Mouse (Mus musculus) heart, embryonic 15.5 days (tissue): Measurements from ENCODE around the gene Prr23a1. TPM values are rescaled to one million over a fixed set of nuclear protein-coding genes. Genes with fewer than 3 reads are reported as not detected.
"Not testable (repeated sequence)": the region's sequence is repeated elsewhere in the genome, so short reads cannot be mapped to it uniquely, and the experiment has no call there.

Source experiments
- ATAC-seq: fragments of 200-750 bp; cut with Nextera tagmentation; replicated peaks from 2 replicates; pipeline ENCODE4 v1.8.0; 2017; ENCODE audit warnings: low read depth, moderate TSS enrichment; ENCODE audit not compliant: insufficient number of reproducible peaks, insufficient read depth, low FRiP score
- H3K27ac ChIP-seq: fragments of 300-500 bp; sonication (generic); 2 replicates; pipeline ENCODE4 v1.5.1; 2015; ENCODE audit warnings: mild to moderate bottlenecking, inconsistent platforms
- H3K27me3 ChIP-seq: fragments of 300-500 bp; sonication (generic); 2 replicates; pipeline ENCODE4 v1.6.1; 2015; ENCODE audit warnings: inconsistent platforms
- H3K36me3 ChIP-seq: fragments of 300-500 bp; sonication (generic); 2 replicates; pipeline ENCODE4 v1.6.1; 2015; ENCODE audit warnings: mild to moderate bottlenecking, inconsistent platforms
- H3K4me1 ChIP-seq: fragments of 300-500 bp; sonication (generic); replicated peaks from 2 replicates; pipeline ENCODE4 v1.6.1; 2015; ENCODE audit warnings: inconsistent platforms
- H3K4me2 ChIP-seq: fragments of 300-500 bp; sonication (generic); 2 replicates; pipeline ENCODE4 v1.6.1; 2015; ENCODE audit warnings: inconsistent platforms, mild to moderate bottlenecking, moderate library complexity
- H3K4me3 ChIP-seq: fragments of 300-500 bp; sonication (generic); 2 replicates; pipeline ENCODE4 v1.5.1; 2015; ENCODE audit warnings: mild to moderate bottlenecking, inconsistent platforms
- H3K9ac ChIP-seq: fragments of 300-500 bp; sonication (generic); 2 replicates; pipeline ENCODE4 v1.6.1; 2015; ENCODE audit warnings: mild to moderate bottlenecking, inconsistent platforms
- H3K9me3 ChIP-seq: fragments of 300-500 bp; sonication (generic); replicated peaks from 2 replicates; pipeline ENCODE4 v1.6.1; 2016; ENCODE audit warnings: inconsistent platforms
- whole genome bisulfite sequencing: fragments of 180-500 bp; shearing (Covaris S2); methylation state at CpG from one replicate; pipeline ENCODE4 v1.1.7; 2015; ENCODE audit warnings: mixed read lengths; 5-methylcytosine and 5-hydroxymethylcytosine counted together
- polyA plus RNA-seq: library from polyadenylated mRNA; unstranded; fragments of >200 nt; fragmentation: Nextera tagmentation; extraction: Ambion mirVana; gene quantifications from 2 replicates; pipeline ENCODE4 v1.2.1, GENCODE M21; 2015

Gene Prr23a1
- polyA plus RNA-seq: not detected in 2 replicates

DNA sequence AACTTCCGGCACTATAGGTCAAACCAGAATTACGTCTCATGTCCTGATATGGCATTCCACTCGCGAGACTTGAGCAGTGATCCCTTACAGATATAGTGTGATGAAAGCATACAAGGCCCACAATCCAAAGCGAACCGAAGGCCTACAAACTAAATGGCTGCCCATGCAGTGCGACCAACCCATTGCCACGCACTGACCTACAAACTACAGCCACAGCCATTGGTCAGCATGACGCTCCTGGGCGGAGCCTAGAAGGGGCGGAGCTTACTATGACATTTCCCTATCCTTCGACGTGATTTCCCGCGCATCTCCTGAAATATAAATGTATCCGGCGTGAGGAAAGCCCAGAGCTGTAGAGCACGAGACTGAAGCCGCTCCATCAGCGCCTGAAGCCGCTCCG, at the start of gene Prr23a1:
TSS of gene Prr23a1 (plus strand) at position 387 of the 400 bp plus-strand sequence.
- Histone ChIP-seq H3K36me3 (no peaks in the 10 kb centered on the region), H3K4me1 (0 out of 2 replicates have a peak, but pooled peaks cover 2% of the 10 kb centered on the region), H3K27ac (no peak within 1 kb of the TSS), H3K27me3 (peaks cover 7% of the 10 kb centered on the region), H3K4me3 (0 out of 2 replicates have a peak within 1 kb of the TSS, but pooled peaks have one; percentile 13), H3K9ac (no peak within 1 kb of the TSS), H3K9me3 (no peaks in the 10 kb centered on the region), H3K4me2 (peak within 1 kb of the TSS; percentile 42)
- 50% methylated on average over 22 of the region's 22 CpGs for WGBS
- no peak for ATAC-seq

DNA sequence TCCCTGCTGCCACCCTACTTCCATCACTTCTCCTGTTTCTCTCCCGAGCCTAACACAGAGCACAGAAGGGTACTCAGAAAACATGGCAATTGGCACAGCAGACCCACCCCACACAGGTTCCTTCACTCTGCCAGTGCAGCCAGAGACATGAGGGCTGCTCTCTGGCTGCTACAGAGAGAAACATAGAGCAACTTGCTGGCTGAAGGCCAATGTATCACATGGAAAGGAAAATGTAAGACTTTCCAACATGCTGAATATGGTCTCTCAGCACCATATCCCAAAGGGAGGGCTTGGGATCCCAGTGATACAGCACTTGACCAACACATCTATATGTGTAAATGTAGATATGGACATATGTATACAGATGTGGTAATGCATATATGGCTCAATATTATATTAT, 43.3 kb upstream of the Prr23a1 start:
- H3K27me3 ChIP-seq: no peaks in the 10 kb centered on the region
- H3K4me3 ChIP-seq: no peak overlapping the region
- no peaks in the 10 kb centered on the region for H3K4me1 ChIP-seq
- 69% methylated on average over 1 of the region's 1 CpGs for WGBS
- H3K9ac ChIP-seq: no peak overlapping the region
- H3K36me3 ChIP-seq: no peaks in the 10 kb centered on the region
- H3K9me3 ChIP-seq: no peaks in the 10 kb centered on the region
- H3K4me2 ChIP-seq: no peak overlapping the region
- H3K27ac ChIP-seq: no peak overlapping the region
- no peak for ATAC-seq

DNA sequence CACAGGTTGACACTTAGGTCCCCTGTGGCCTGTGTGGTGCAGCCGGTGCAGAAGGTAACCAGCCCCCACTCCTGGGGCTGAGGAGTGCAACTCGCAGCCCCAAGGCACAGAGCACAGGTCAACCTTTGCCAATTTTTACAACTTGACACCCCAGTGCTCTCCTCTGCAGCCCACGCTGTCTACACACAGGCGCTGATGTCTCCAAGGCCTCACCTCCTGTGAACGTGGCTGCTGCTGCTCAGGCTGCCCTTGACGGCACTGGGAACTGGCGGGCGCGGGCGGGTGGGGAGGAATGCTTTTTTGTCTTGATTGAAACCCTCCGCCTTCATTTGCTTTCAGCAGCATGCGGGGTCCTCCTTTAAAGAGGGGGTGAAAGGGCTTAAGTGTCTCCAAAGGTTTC, 38.3 kb upstream of the Prr23a1 start:
- Histone ChIP-seq H3K27me3 (no peaks in the 10 kb centered on the region), H3K27ac (no peak overlapping the region), H3K9ac (no peak overlapping the region), H3K9me3 (no peaks in the 10 kb centered on the region), H3K4me3 (no peak overlapping the region), H3K36me3 (no peaks in the 10 kb centered on the region), H3K4me1 (no peaks in the 10 kb centered on the region), H3K4me2 (no peak overlapping the region)
- no peak for ATAC-seq
- WGBS: 54% methylated on average over 12 of the region's 12 CpGs

DNA sequence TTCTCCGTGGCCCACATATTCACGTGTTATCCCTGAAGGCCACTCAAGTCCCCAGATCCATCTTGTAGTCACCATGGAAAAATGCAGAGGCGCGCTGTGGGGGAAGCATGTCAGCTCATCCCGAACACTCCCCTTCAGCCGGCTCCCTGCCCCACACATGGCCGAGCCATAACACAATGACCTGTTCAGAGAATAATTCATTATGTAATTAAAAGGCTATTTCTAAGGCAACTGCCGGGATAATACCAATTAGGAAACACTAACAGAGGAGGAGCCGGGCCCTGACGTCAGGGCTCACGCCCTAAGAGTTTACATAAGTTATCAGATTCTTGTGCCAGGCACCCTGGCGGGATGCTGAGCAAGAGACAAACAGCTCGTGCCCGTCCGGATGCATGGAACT, 36.8 kb upstream of the Prr23a1 start:
- 69% methylated on average over 15 of the region's 15 CpGs for WGBS
- Histone ChIP-seq H3K27ac (no peak overlapping the region), H3K4me1 (no peaks in the 10 kb centered on the region), H3K36me3 (no peaks in the 10 kb centered on the region), H3K9ac (no peak overlapping the region), H3K4me3 (no peak overlapping the region), H3K4me2 (no peak overlapping the region), H3K27me3 (no peaks in the 10 kb centered on the region), H3K9me3 (no peaks in the 10 kb centered on the region)
- ATAC-seq: no peak

DNA sequence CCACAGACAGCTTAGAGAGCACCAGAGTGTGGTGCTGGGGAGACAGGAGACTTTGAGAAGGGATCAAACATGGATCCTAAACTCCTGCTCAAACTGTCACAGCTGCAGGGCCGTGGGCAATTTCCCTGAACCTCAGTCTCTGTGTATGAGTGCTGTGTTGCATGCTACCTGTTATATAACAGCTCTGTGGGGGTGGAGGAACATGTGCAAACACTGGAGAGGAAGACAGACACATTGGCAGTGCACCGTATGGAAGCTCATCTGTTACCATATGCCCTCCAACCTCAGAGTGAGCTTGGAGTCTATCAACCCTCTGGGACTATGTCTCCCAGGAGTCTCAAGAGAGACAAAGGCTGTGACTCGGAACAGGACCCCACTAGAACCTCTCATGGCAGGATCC, 36.4 kb upstream of the Prr23a1 start:
- no peak overlapping the region for H3K4me2 ChIP-seq
- H3K9ac ChIP-seq: no peak overlapping the region
- ATAC-seq: no peak
- 67% methylated on average over 3 of the region's 3 CpGs for whole genome bisulfite sequencing
- no peaks in the 10 kb centered on the region for H3K36me3 ChIP-seq
- no peaks in the 10 kb centered on the region for H3K4me1 ChIP-seq
- H3K27me3 ChIP-seq: no peaks in the 10 kb centered on the region
- H3K9me3 ChIP-seq: no peaks in the 10 kb centered on the region
- no peak overlapping the region for H3K4me3 ChIP-seq
- no peak overlapping the region for H3K27ac ChIP-seq

DNA sequence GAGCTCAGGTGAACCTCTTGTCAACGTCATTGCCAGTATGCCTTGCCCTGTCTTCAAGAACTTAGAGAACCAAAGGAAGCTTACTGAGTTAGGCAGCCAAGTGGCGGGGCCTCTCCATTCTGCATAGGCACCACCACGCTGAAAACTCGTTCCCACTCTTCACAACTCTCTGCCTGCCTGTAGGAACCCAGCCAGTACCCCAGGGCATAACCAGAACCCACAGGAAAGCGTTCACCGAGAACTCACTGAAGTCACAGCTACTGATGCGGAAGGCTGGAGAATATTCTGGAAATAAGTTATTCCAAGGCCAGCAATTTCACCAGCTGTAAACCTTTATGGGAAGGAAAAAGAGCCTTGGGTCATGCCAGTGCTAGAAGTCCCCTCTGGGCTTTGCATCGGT, 34.7 kb upstream of the Prr23a1 start:
- Histone ChIP-seq H3K9ac (no peak overlapping the region), H3K4me2 (no peak overlapping the region), H3K9me3 (no peaks in the 10 kb centered on the region), H3K4me3 (no peak overlapping the region), H3K36me3 (no peaks in the 10 kb centered on the region), H3K27me3 (no peaks in the 10 kb centered on the region), H3K4me1 (no peaks in the 10 kb centered on the region), H3K27ac (no peak overlapping the region)
- 78% methylated on average over 8 of the region's 8 CpGs for WGBS
- no peak for ATAC-seq

DNA sequence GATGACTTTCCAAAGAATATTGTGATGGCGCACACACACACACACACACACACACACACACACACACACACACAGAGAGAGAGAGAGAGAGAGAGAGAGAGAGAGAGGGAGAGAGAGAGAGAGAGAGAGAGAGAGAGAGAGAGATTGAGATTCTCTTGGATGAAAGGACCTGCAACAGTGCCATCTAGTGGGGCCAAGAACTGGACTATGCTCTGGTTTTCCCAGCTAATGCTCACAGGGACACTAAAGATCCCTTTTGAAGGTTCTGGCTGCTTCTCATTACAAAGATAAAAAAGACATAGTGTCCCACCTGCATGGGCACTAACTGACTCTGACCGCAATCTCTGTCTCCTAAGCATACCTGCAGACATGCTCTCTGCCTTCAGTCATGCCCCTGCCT, 32.8 kb upstream of the Prr23a1 start:
- not testable (repeated sequence) for H3K4me3 ChIP-seq, H3K27ac ChIP-seq, H3K9ac ChIP-seq, H3K36me3 ChIP-seq, ATAC-seq, H3K4me1 ChIP-seq, H3K9me3 ChIP-seq, H3K4me2 ChIP-seq, H3K27me3 ChIP-seq
- 71% methylated on average over 1 of the region's 2 CpGs for WGBS

DNA sequence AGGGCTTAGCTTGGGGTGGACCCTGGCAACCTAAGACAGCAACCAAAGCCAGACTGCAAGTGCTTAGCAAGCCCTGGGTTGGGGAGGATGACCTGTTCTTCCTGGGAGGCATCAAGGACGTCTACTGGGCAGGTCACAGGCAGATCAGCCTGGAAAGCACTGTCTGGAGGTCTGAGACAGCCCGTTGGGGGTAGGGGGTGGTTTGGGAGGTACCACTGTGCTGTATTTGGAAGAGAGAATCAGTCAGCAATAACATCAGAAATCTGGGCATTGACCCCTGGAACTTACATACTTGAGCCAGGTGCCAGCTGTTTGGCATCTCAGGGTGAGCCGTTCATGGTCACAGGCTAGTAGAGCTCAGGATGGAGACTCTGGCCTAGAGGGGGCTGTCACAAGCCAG, 26.2 kb upstream of the Prr23a1 start:
- Histone ChIP-seq H3K9me3 (no peaks in the 10 kb centered on the region), H3K9ac (no peak overlapping the region), H3K4me2 (no peak overlapping the region), H3K36me3 (no peaks in the 10 kb centered on the region), H3K27ac (no peak overlapping the region), H3K27me3 (no peaks in the 10 kb centered on the region), H3K4me3 (no peak overlapping the region), H3K4me1 (no peaks in the 10 kb centered on the region)
- 66% methylated on average over 3 of the region's 3 CpGs for whole genome bisulfite sequencing
- no peak for ATAC-seq

DNA sequence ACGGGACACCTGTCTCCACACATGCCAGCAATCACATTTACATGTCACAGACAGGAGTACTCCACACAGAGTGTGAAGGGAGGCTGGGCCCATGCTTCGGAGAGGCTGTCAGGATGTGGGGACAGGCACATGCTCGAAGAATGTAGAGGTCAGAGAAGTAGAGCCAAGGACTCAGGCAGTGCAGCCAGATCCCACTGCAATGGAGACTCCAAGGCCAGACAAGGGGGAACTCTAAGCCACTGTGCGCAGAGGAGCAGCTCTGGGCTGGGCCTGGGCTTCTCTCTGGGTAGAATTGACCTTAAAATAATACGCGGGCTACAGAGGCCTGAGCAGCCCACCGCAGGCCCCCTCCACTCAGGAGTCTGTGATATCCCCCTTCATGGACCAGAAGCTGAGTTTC, 24.7 kb upstream of the Prr23a1 start:
- H3K27ac ChIP-seq: no peak overlapping the region
- no peaks in the 10 kb centered on the region for H3K36me3 ChIP-seq
- H3K4me2 ChIP-seq: no peak overlapping the region
- no peaks in the 10 kb centered on the region for H3K4me1 ChIP-seq
- H3K9ac ChIP-seq: no peak overlapping the region
- WGBS: 76% methylated on average over 7 of the region's 7 CpGs
- H3K27me3 ChIP-seq: no peaks in the 10 kb centered on the region
- no peak overlapping the region for H3K4me3 ChIP-seq
- no peaks in the 10 kb centered on the region for H3K9me3 ChIP-seq
- no peak for ATAC-seq

DNA sequence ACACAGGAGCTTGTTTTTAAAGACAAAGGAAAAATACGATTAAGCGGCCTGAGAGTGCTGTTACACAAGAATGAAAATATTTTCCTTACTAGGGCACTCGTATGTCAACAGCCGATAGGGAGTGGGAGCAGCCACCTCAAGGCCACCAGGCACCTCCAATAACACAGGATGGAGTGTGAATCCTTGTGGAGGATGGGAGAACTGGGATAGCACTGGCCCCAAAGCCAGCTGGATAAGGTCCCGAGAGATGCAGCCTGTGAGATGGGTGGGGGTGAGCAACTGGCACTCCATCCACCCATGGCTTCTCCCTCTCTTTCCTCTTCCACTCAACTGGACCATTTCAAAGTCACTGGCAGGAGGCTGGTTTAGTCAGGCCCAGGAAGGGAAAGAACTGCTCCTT, 23.3 kb upstream of the Prr23a1 start:
- no peaks in the 10 kb centered on the region for H3K36me3 ChIP-seq
- no peaks in the 10 kb centered on the region for H3K9me3 ChIP-seq
- no peaks in the 10 kb centered on the region for H3K27me3 ChIP-seq
- H3K9ac ChIP-seq: no peak overlapping the region
- H3K27ac ChIP-seq: no peak overlapping the region
- no peaks in the 10 kb centered on the region for H3K4me1 ChIP-seq
- 55% methylated on average over 5 of the region's 5 CpGs for WGBS
- ATAC-seq: no peak
- H3K4me3 ChIP-seq: no peak overlapping the region
- H3K4me2 ChIP-seq: no peak overlapping the region

DNA sequence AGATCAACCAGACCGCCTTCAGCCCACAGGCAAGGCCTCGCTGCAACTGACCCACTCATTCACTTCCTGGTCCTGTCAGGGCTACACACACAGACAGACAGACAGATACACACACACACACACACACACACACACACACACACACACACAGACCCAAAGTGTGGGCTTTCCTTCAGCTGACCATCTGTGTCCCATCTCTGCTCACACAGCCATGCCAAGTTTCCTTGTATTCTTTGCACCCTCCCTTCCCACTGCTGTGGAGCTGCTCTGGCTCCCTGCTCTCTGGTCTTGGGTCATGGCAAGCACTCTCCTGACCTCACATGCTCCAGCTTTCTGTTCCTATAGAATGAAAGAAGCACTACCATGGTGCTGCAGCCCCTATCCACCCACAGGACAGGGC, 22.8 kb upstream of the Prr23a1 start:
- Histone ChIP-seq H3K4me2 (no peak overlapping the region), H3K9me3 (no peaks in the 10 kb centered on the region), H3K27ac (no peak overlapping the region), H3K4me3 (no peak overlapping the region), H3K36me3 (no peaks in the 10 kb centered on the region), H3K27me3 (no peaks in the 10 kb centered on the region), H3K4me1 (no peaks in the 10 kb centered on the region), H3K9ac (no peak overlapping the region)
- no peak for ATAC-seq
- 78% methylated on average over 2 of the region's 2 CpGs for WGBS

DNA sequence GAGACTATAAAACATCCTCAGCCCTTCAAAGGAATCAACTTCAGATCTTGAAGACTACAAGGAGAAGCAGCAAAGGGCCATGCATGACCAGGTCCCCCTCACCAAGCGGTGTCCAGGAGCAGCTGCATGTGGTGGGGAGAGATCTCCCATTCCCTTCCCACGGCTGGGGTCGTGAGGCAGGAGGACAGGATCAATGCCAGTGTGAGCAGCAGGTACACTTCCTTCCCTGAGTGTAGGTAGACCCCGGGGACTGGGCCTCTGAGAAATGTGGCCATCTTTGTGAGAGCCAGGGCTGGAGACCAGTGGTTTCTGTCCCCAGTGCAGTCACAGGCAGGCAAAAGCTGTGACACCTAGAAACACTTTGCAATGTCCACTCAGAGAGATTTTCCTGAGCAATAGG, 21.8 kb upstream of the Prr23a1 start:
- H3K9ac ChIP-seq: no peak overlapping the region
- H3K27ac ChIP-seq: no peak overlapping the region
- 86% methylated on average over 4 of the region's 4 CpGs for WGBS
- ATAC-seq: no peak
- H3K4me1 ChIP-seq: no peaks in the 10 kb centered on the region
- H3K9me3 ChIP-seq: no peaks in the 10 kb centered on the region
- no peak overlapping the region for H3K4me3 ChIP-seq
- no peaks in the 10 kb centered on the region for H3K27me3 ChIP-seq
- no peaks in the 10 kb centered on the region for H3K36me3 ChIP-seq
- no peak overlapping the region for H3K4me2 ChIP-seq
